Mouse (Mus musculus) hindbrain, embryonic 14.5 days (tissue): ENCODE results near the gene Col24a1. TPM values are rescaled to one million over a fixed set of nuclear protein-coding genes. Genes with fewer than 3 reads are reported as not detected.

Experiments
- ATAC-seq: fragments of 200-750 bp; cut with Nextera tagmentation; 2 replicates; pipeline ENCODE4 v1.8.0; 2017; ENCODE audit warnings: moderate number of reproducible peaks, mild to moderate bottlenecking, moderate TSS enrichment, moderate library complexity; ENCODE audit not compliant: low FRiP score
- DNase-seq: peaks from one replicate; pipeline ENCODE4 v3.0.0-alpha.2; 2015; ENCODE audit warnings: low spot score
- H3K27ac ChIP-seq: fragments of 300-500 bp; sonication (generic); 2 replicates; pipeline ENCODE4 v1.5.1; 2014; ENCODE audit warnings: mild to moderate bottlenecking, moderate library complexity
- H3K27me3 ChIP-seq: fragments of 300-500 bp; sonication (generic); 2 replicates; pipeline ENCODE4 v1.6.1; 2014; ENCODE audit warnings: mild to moderate bottlenecking, low read length, mixed read lengths; ENCODE audit not compliant: control insufficient read depth, insufficient read depth
- H3K36me3 ChIP-seq: fragments of 300-500 bp; sonication (generic); replicated peaks from 2 replicates; pipeline ENCODE4 v1.6.1; 2014; ENCODE audit not compliant: control insufficient read depth, insufficient read depth
- H3K4me1 ChIP-seq: fragments of 300-500 bp; sonication (generic); replicated peaks from 2 replicates; pipeline ENCODE4 v1.6.1; 2014; ENCODE audit warnings: antibody characterized with exemption, low read length, mixed read lengths; ENCODE audit not compliant: control insufficient read depth, insufficient read depth
- H3K4me2 ChIP-seq: fragments of 300-500 bp; sonication (generic); replicated peaks from 2 replicates; pipeline ENCODE4 v1.6.1; 2014; ENCODE audit warnings: mild to moderate bottlenecking, moderate library complexity
- H3K4me3 ChIP-seq: fragments of 300-500 bp; sonication (generic); replicated peaks from 2 replicates; pipeline ENCODE4 v1.5.1; 2014; ENCODE audit warnings: mild to moderate bottlenecking, low read length
- H3K9ac ChIP-seq: fragments of 300-500 bp; sonication (generic); 2 replicates; pipeline ENCODE4 v1.6.1; 2014
- H3K9me3 ChIP-seq: fragments of 300-500 bp; sonication (generic); 2 replicates; pipeline ENCODE4 v1.6.1; 2016; ENCODE audit warnings: low read length; ENCODE audit not compliant: control insufficient read depth
- WGBS: fragments of 180-500 bp; shearing (Covaris S2); extraction: QIAGEN DNeasy Blood & Tissue Kit; methylation state at CpG from one replicate; pipeline ENCODE4 v1.1.7; 2014; 5-methylcytosine and 5-hydroxymethylcytosine counted together
- polyA plus RNA-seq: library from polyadenylated mRNA; unstranded; fragments of >200 nt; fragmentation: Nextera tagmentation; extraction: Ambion mirVana; gene quantifications from 2 replicates; pipeline ENCODE4 v1.2.1, GENCODE M21; 2014

Gene Col24a1
- polyA plus RNA-seq, 1 experiment from 2014 or later: 1.1 TPM

DNA sequence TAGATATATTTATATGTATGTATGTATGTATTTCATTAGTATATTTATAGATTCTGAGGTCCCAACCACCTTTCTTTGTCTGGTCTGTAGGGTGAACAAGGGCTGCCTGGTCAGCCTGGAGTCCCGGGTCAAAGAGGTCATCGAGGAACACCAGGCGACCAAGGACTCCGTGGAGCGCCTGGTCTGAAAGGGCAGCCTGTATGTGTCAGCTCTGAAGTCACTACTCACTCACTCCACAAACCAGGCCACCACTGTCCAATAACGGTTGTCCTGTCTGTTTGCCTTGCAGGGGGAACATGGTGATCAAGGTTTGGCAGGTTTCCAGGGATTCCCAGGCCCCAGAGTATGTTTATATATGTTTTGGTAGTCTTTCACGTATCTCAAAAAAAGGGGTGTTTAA lies 216.3 kb downstream of the Col24a1 start:
- Histone ChIP-seq H3K36me3 (no peaks in the 10 kb centered on the region), H3K4me3 (no peak overlapping the region), H3K4me1 (no peaks in the 10 kb centered on the region), H3K27ac (no peak overlapping the region), H3K9me3 (no peaks in the 10 kb centered on the region), H3K4me2 (no peak overlapping the region), H3K27me3 (no peaks in the 10 kb centered on the region), H3K9ac (no peak overlapping the region)
- DNase-seq (no peak), ATAC-seq (no peak)
- 75% methylated on average over 7 of the region's 7 CpGs for WGBS

- H3K4me3 ChIP-seq: no peak overlapping the region
- ATAC-seq: no peak
- no peak overlapping the region for H3K4me2 ChIP-seq
- H3K9ac ChIP-seq: no peak overlapping the region
- H3K36me3 ChIP-seq: no peaks in the 10 kb centered on the region
- no peaks in the 10 kb centered on the region for H3K4me1 ChIP-seq
- no peak overlapping the region for H3K27ac ChIP-seq
- H3K9me3 ChIP-seq: no peaks in the 10 kb centered on the region
- no peaks in the 10 kb centered on the region for H3K27me3 ChIP-seq
- no peak for DNase-seq
- WGBS: 89% methylated on average over 5 of the region's 5 CpGs
Observed at GRCm38 (mm10) chr3:145514197-145514596, 221.9 kb downstream of the Col24a1 start.

DNA sequence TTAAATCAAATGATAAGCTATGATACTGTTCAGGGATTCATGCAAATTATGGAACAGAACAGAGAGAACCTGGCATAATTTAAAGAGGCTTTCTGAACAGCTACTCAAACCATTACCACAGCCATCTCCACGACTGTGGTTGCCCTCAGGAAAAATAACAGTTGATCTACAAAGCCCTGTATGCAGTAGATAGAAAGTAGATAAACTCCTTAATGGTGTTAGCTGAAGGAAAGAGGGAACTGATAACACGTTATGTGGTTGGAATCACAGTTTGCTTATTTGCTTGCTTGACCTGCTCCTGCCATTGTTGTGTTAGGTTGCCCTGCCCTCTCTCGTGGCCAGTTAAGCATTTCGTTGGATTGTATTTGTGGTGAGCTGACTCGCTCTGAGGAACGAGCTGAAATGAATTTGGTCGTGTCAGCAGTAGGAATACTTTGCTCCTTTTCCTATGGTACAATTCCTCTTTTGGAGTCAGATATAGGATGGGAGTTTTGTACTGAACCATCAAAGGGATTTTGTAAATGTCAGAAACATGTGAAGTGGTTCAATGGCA lies 229.3 kb downstream of the Col24a1 start:
- H3K4me2 ChIP-seq: no peak overlapping the region
- H3K4me1 ChIP-seq: no peaks in the 10 kb centered on the region
- no peak overlapping the region for H3K27ac ChIP-seq
- no peak for DNase-seq
- ATAC-seq: no peak
- H3K4me3 ChIP-seq: no peak overlapping the region
- H3K36me3 ChIP-seq: no peaks in the 10 kb centered on the region
- H3K27me3 ChIP-seq: no peaks in the 10 kb centered on the region
- H3K9ac ChIP-seq: no peak overlapping the region
- H3K9me3 ChIP-seq: no peaks in the 10 kb centered on the region
- 70% methylated on average over 7 of the region's 7 CpGs for WGBS

DNA sequence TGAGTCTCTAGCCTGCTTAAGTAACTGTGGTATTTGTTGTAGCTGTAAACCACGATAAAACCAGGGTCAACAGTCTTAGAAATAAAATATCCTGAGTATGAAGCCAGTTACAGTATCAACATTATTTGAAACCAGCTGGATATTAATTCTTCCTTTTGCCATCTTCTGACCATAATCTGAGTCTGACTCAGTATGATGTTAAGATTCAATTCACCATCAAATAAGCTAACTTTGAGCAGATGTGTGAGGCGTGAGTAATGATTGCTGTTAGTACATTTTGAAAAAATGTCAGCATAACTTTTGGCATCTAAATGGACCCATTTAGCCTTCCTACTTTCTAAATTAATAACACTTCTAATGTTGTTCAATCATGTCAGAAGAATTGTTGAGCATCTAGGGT lies 230.0 kb downstream of the Col24a1 start:
- no peaks in the 10 kb centered on the region for H3K27me3 ChIP-seq
- no peak overlapping the region for H3K27ac ChIP-seq
- 91% methylated on average over 2 of the region's 2 CpGs for WGBS
- no peak overlapping the region for H3K4me3 ChIP-seq
- no peaks in the 10 kb centered on the region for H3K36me3 ChIP-seq
- ATAC-seq (no peak), DNase-seq (no peak)
- no peak overlapping the region for H3K9ac ChIP-seq
- no peak overlapping the region for H3K4me2 ChIP-seq
- no peaks in the 10 kb centered on the region for H3K9me3 ChIP-seq
- H3K4me1 ChIP-seq: no peaks in the 10 kb centered on the region

DNA sequence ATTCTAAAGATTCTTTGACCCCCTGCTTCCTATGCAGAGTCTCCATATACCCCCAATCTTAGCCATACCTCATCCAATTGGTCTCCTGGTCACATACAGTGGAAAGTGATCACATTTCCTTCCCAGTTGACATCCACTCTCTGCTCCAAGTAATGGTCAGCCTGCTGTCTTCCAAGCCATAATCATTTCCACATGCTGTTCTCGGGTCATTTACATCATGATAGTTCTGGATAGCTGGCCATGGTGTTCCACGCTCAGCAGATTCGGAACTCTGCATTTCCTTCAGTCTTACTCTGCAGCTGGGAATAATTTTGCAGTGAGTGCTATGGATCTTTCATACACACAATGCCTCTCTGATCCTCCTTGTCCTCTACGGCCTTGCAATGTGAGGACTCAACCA lies 233.0 kb downstream of the Col24a1 start:
- no peaks in the 10 kb centered on the region for H3K9me3 ChIP-seq
- no peaks in the 10 kb centered on the region for H3K36me3 ChIP-seq
- no peak overlapping the region for H3K4me2 ChIP-seq
- no peaks in the 10 kb centered on the region for H3K4me1 ChIP-seq
- DNase-seq: no peak
- H3K27me3 ChIP-seq: no peaks in the 10 kb centered on the region
- ATAC-seq: no peak
- H3K4me3 ChIP-seq: no peak overlapping the region
- no peak overlapping the region for H3K9ac ChIP-seq
- WGBS: 89% methylated on average over 4 of the region's 4 CpGs
- no peak overlapping the region for H3K27ac ChIP-seq

DNA sequence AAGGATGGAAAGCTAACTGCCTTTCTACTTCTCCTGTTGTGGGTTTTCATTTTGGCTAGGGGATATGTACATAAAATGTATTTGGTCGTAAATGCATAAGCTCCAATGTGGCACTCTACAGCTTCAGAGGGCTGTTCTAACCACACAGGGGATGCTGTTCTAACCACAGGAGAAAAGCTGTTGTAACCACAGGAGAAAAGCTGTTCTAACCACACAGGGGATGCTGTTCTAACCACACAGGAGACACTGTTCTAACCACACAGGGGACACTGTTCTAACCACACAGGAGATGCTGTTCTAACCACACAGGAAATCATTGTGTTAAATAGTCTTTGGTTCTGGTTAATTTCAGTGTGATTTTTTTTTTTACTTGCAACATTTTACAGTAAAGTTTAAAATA lies 245.6 kb downstream of the Col24a1 start:
- Histone ChIP-seq H3K4me3 (no peak overlapping the region), H3K4me1 (no peaks in the 10 kb centered on the region), H3K27me3 (no peaks in the 10 kb centered on the region), H3K4me2 (no peak overlapping the region), H3K9me3 (no peaks in the 10 kb centered on the region), H3K27ac (no peak overlapping the region), H3K9ac (no peak overlapping the region), H3K36me3 (no peaks in the 10 kb centered on the region)
- ATAC-seq: no peak
- WGBS: 90% methylated on average over 1 of the region's 1 CpGs
- DNase-seq: no peak

GRCm38 (mm10) chr3:145548441-145549415 lies 256.5 kb downstream of the Col24a1 start:
- Histone ChIP-seq H3K36me3 (no peaks in the 10 kb centered on the region), H3K9me3 (no peaks in the 10 kb centered on the region), H3K4me2 (no peak overlapping the region), H3K4me3 (no peak overlapping the region), H3K9ac (no peak overlapping the region), H3K4me1 (no peaks in the 10 kb centered on the region), H3K27me3 (no peaks in the 10 kb centered on the region), H3K27ac (0 out of 2 replicates have a peak overlapping the region, but pooled peaks have one; percentile 12)
- 76% methylated on average over 10 of the region's 10 CpGs for WGBS
- DNase-seq: no peak
- no peak for ATAC-seq

DNA sequence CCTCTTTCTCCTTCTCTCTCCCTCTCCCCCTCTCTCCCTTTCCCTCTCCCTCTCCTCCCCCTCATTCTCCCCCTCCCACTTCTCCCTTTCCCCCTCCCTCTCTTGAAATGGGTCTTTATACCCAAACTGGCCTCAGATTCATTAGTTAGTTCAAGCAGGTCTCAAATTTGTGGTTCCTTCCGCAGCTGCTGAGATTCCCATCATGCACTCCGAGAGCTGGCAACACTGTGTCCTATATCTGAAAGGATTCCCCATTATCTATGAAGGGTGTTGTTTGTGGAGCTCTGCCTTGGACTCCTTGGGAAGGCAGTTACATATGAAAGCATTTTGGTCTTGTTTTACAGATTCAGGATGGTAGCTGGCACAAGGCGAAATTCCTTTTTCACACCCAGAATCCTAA lies 257.9 kb downstream of the Col24a1 start:
- DNase-seq: no peak
- Histone ChIP-seq H3K4me3 (no peak overlapping the region), H3K9me3 (no peaks in the 10 kb centered on the region), H3K4me1 (no peaks in the 10 kb centered on the region), H3K9ac (no peak overlapping the region), H3K36me3 (no peaks in the 10 kb centered on the region), H3K4me2 (no peak overlapping the region), H3K27ac (no peak overlapping the region), H3K27me3 (no peaks in the 10 kb centered on the region)
- WGBS: 71% methylated on average over 3 of the region's 3 CpGs
- ATAC-seq: no peak

- no peak overlapping the region for H3K4me2 ChIP-seq
- no peaks in the 10 kb centered on the region for H3K4me1 ChIP-seq
- no peaks in the 10 kb centered on the region for H3K9me3 ChIP-seq
- ATAC-seq (no peak), DNase-seq (no peak)
- H3K9ac ChIP-seq: no peak overlapping the region
- H3K27me3 ChIP-seq: no peaks in the 10 kb centered on the region
- no peaks in the 10 kb centered on the region for H3K36me3 ChIP-seq
- H3K27ac ChIP-seq: no peak overlapping the region
- WGBS: 87% methylated on average over 1 of the region's 2 CpGs
- H3K4me3 ChIP-seq: no peak overlapping the region
Observed at GRCm38 (mm10) chr3:145554388-145554787, 262.1 kb downstream of the Col24a1 start.
